Mouse (Mus musculus) liver, embryonic 11.5 days (tissue): ENCODE results near the gene Rspry1. TPM values are rescaled to one million over a fixed set of nuclear protein-coding genes. Genes with fewer than 3 reads are reported as not detected.

ENCODE experiments used
- ATAC-seq: fragments of 200-750 bp; cut with Nextera tagmentation; replicated peaks from 2 replicates; pipeline ENCODE4 v1.8.0; 2017; ENCODE audit warnings: moderate number of reproducible peaks, mild to moderate bottlenecking, moderate TSS enrichment, moderate library complexity; ENCODE audit not compliant: low FRiP score
- DNase-seq: peaks from one replicate; pipeline ENCODE4 v3.0.0-alpha.2; 2017; ENCODE audit warnings: low spot score
- H3K27ac ChIP-seq: fragments of 300-500 bp; sonication (generic); 2 replicates; pipeline ENCODE4 v1.5.1; 2014; ENCODE audit warnings: mild to moderate bottlenecking, low read depth, low read length, control low read depth
- H3K27me3 ChIP-seq: fragments of 300-500 bp; sonication (generic); replicated peaks from 2 replicates; pipeline ENCODE4 v1.6.1; 2014; ENCODE audit warnings: low read length, mixed read lengths; ENCODE audit not compliant: control insufficient read depth, insufficient read depth
- H3K36me3 ChIP-seq: fragments of 300-500 bp; sonication (generic); 2 replicates; pipeline ENCODE4 v1.6.1; 2014; ENCODE audit warnings: mild to moderate bottlenecking, low read length, moderate library complexity, mixed read lengths; ENCODE audit not compliant: control insufficient read depth, insufficient read depth
- H3K4me1 ChIP-seq: fragments of 300-500 bp; sonication (generic); replicated peaks from 2 replicates; pipeline ENCODE4 v1.6.1; 2014; ENCODE audit warnings: low read length, mixed read lengths; ENCODE audit not compliant: control insufficient read depth, insufficient read depth
- H3K4me2 ChIP-seq: fragments of 300-500 bp; sonication (generic); 2 replicates; pipeline ENCODE4 v1.6.1; 2014; ENCODE audit warnings: mild to moderate bottlenecking, control low read depth, moderate library complexity
- H3K4me3 ChIP-seq: fragments of 300-500 bp; sonication (generic); 2 replicates; pipeline ENCODE4 v1.5.1; 2014; ENCODE audit warnings: low read depth, low read length, control low read depth
- H3K9ac ChIP-seq: fragments of 300-500 bp; sonication (generic); 2 replicates; pipeline ENCODE4 v1.6.1; 2014; ENCODE audit warnings: low read depth, low read length, control low read depth
- H3K9me3 ChIP-seq: fragments of 300-500 bp; sonication (generic); 2 replicates; pipeline ENCODE4 v1.6.1; 2016; ENCODE audit warnings: low read length, inconsistent platforms, mixed read lengths; ENCODE audit not compliant: control insufficient read depth
- WGBS: fragments of 180-500 bp; shearing (Covaris S2); extraction: QIAGEN DNeasy Blood & Tissue Kit; methylation state at CpG from one replicate; pipeline ENCODE4 v1.1.7; 2014; 5-methylcytosine and 5-hydroxymethylcytosine counted together
- polyA plus RNA-seq: library from polyadenylated mRNA; unstranded; fragments of >200 nt; fragmentation: Nextera tagmentation; extraction: Ambion mirVana; gene quantifications from 2 replicates; pipeline ENCODE4 v1.2.1, GENCODE M21; 2014

The Rspry1 gene
- polyA plus RNA-seq: 38.0 and 39.7 TPM in 2 replicates

DNA sequence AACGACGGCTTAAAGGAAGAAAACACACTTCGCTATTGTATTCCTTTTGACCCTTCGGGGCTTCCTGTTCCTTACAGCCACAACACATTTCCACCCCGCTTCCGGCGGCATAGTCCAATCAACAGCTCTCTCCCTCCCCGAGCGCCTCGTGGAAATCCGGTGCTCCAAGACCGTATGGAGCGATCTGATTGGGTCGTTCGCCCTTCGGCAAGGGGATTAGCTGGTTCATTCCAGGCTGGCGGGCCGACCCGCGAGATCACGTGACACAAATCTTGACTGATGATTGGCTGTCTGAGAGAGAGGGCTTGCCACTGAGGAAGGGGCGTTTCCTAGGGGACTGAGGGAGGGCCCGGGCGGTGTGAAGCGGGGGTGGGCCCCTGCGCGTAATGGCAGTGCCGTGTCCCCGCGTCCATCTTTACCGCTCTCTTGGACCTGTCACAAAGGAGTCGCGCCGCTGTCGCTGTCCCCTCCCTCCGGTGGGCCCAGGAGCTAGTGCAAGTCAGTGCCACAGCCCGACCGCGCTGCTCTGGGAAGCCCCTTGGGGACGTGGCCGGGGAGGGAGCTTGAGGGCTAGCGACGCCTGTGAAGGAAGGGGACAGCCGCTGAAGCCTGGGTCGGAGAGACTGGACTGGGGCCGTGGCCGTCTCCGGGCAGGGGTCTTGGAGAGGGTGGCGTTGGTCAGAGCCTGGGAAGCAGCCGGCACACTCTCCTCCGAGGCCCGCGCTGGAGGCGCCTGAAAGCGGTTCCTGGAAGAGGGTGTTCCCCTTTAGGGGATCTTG lies at the start of gene Rspry1, which contains the start of gene Fam192a:
Rspry1 (plus strand) TSS at position 331 of the 779 bp plus-strand sequence.
Fam192a (minus strand) TSS at position 391 of the 779 bp plus-strand sequence.
- Histone ChIP-seq H3K36me3 (0 out of 2 replicates have a peak, but pooled peaks cover under 1% of the 10 kb centered on the region), H3K27me3 (no peaks in the 10 kb centered on the region), H3K27ac (peak within 1 kb of the TSS; percentile 88), H3K4me3 (peak within 1 kb of the TSS; percentile 99), H3K9me3 (no peaks in the 10 kb centered on the region), H3K9ac (peak within 1 kb of the TSS; percentile 98), H3K4me2 (peak within 1 kb of the TSS; percentile 92), H3K4me1 (peaks cover 12% of the 10 kb centered on the region)
- under 1% methylated on average over 55 of the region's 55 CpGs for WGBS
- peak; percentile 97 for DNase-seq
- ATAC-seq: peak; percentile 99

GRCm38 (mm10) chr8:94552696-94553095 lies 49.0 kb upstream of the Rspry1 start:
- WGBS: 80% methylated on average over 2 of the region's 2 CpGs
- ATAC-seq (no peak), DNase-seq (no peak)
- Histone ChIP-seq H3K4me1 (peaks cover 2% of the 10 kb centered on the region; the same call in 1 of the 2 replicates), H3K9me3 (no peaks in the 10 kb centered on the region), H3K4me2 (no peak overlapping the region), H3K9ac (no peak overlapping the region), H3K36me3 (no peaks in the 10 kb centered on the region), H3K27ac (no peak overlapping the region), H3K27me3 (no peaks in the 10 kb centered on the region), H3K4me3 (no peak overlapping the region)

DNA sequence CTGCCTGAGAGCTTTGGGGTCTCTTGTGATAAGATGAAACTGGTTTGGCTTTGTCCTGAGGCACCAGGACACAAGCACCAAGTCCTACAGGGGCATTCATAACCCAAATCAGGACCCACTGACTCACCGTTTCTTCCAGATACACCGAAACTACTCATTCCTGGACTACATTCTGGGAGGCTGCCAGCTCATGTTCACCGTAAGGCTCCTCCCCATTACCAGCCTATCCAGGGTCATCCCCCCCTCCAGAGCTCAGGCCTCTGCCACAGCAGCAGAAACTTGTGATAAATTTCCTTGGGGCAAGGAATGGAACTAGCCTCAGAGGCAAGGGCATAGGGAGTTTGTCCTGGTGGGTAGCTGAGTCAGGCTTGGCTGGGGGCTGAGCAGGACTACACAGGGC lies 44.5 kb upstream of the Rspry1 start:
- Histone ChIP-seq H3K36me3 (no peaks in the 10 kb centered on the region), H3K9me3 (no peaks in the 10 kb centered on the region), H3K4me3 (no peak overlapping the region), H3K4me2 (no peak overlapping the region), H3K27ac (no peak overlapping the region), H3K27me3 (no peaks in the 10 kb centered on the region), H3K4me1 (no peaks in the 10 kb centered on the region), H3K9ac (no peak overlapping the region)
- no peak for DNase-seq
- ATAC-seq: no peak
- 71% methylated on average over 3 of the region's 3 CpGs for WGBS

- H3K27ac ChIP-seq: no peak overlapping the region
- H3K4me2 ChIP-seq: no peak overlapping the region
- no peaks in the 10 kb centered on the region for H3K27me3 ChIP-seq
- no peak overlapping the region for H3K9ac ChIP-seq
- no peak overlapping the region for H3K4me3 ChIP-seq
- no peaks in the 10 kb centered on the region for H3K4me1 ChIP-seq
- no peak for ATAC-seq
- no peak for DNase-seq
- WGBS: 73% methylated on average over 5 of the region's 5 CpGs
- no peaks in the 10 kb centered on the region for H3K9me3 ChIP-seq
- no peaks in the 10 kb centered on the region for H3K36me3 ChIP-seq
These were observed 40.5 kb upstream of the Rspry1 start for GRCm38 (mm10) chr8:94561256-94561655.

DNA sequence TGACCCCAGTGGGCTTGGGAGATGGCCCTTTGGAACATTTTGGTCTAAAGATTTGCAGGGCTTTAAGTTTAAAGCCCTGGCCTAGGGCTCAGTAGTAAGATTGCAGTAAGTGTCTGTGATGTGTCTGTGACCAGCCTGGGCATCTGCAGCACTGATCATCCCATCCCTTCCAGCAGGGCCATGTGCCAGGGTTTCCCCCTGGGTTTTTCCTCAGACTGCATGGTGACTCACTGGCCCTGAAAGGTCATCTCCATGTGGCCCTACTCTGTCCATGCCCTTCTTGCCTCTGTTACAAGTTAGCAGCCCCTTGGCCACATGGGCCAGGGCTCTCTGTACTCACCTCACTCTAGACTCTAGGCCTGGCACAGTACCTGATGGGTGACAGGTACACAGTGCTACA lies 37.3 kb upstream of the Rspry1 start:
- H3K4me3 ChIP-seq: no peak overlapping the region

GRCm38 (mm10) chr8:94566033-94566432 lies 35.7 kb upstream of the Rspry1 start:
- 75% methylated on average over 6 of the region's 6 CpGs for WGBS
- H3K27me3 ChIP-seq: no peaks in the 10 kb centered on the region
- H3K9me3 ChIP-seq: no peaks in the 10 kb centered on the region
- DNase-seq: no peak
- no peak for ATAC-seq
- no peak overlapping the region for H3K4me3 ChIP-seq
- H3K9ac ChIP-seq: no peak overlapping the region
- H3K4me1 ChIP-seq: no peaks in the 10 kb centered on the region
- H3K36me3 ChIP-seq: no peaks in the 10 kb centered on the region
- no peak overlapping the region for H3K4me2 ChIP-seq
- no peak overlapping the region for H3K27ac ChIP-seq

More for the DNA sequence above, 37.3 kb upstream of the Rspry1 start:
- Histone ChIP-seq H3K9me3 (no peaks in the 10 kb centered on the region), H3K4me1 (no peaks in the 10 kb centered on the region), H3K27me3 (no peaks in the 10 kb centered on the region), H3K27ac (no peak overlapping the region), H3K9ac (no peak overlapping the region), H3K4me2 (no peak overlapping the region), H3K36me3 (no peaks in the 10 kb centered on the region)
- ATAC-seq (no peak), DNase-seq (no peak)

GRCm38 (mm10) chr8:94566446-94567158 lies 35.1 kb upstream of the Rspry1 start:
- Histone ChIP-seq H3K9me3 (no peaks in the 10 kb centered on the region), H3K27ac (no peak overlapping the region), H3K4me3 (no peak overlapping the region), H3K36me3 (no peaks in the 10 kb centered on the region), H3K27me3 (no peaks in the 10 kb centered on the region), H3K9ac (no peak overlapping the region), H3K4me1 (no peaks in the 10 kb centered on the region), H3K4me2 (no peak overlapping the region)
- DNase-seq: no peak
- no peak for ATAC-seq
- WGBS: 68% methylated on average over 15 of the region's 15 CpGs

DNA sequence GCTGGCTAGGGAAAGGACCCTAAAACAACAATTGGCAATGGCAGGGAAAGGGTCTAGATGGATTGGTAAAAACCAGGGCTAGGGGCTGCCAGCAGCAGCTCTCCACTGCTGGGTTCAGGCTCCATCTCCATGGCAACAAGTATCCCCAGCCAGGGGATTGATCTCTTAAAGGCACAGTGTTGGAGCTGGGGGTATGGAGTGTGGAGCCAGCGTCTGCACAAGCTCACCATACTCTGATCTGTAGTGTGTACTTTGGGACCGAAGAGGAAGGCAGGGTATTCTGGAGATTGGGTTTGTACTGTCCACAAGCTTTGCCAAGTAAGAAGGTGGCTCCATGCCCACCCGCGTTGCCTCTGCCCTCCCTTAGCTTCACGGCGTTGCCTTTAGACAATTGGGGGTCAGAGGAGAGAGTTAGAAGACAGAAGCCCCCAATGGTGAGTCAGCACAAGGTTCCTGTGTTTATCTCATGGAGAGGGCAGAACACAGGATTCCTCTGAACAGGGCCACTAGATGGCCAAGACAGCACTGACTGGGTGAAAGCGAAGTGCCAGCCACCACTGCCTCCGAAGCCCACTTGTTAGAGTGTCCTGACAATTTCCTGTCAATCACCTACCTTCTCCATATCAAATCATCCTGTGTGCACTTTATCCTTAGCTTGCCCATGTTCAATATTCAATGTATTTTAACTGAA lies 34.4 kb upstream of the Rspry1 start:
- H3K27ac ChIP-seq: no peak overlapping the region
- 82% methylated on average over 8 of the region's 8 CpGs for WGBS
- no peak for DNase-seq

More for the DNA sequence above, 34.4 kb upstream of the Rspry1 start:
- Histone ChIP-seq H3K4me2 (no peak overlapping the region), H3K4me1 (no peaks in the 10 kb centered on the region), H3K9ac (no peak overlapping the region), H3K9me3 (no peaks in the 10 kb centered on the region), H3K4me3 (no peak overlapping the region), H3K36me3 (no peaks in the 10 kb centered on the region), H3K27me3 (no peaks in the 10 kb centered on the region)
- no peak for ATAC-seq
